Mouse (Mus musculus): ENCODE measurements around the gene Brd4. TPM values are rescaled to one million over a fixed set of nuclear protein-coding genes. Genes with fewer than 3 reads are reported as not detected.

The Brd4 gene
- total and polyA plus RNA-seq, 3 experiments: 12.3 to 91.4 TPM; not detected in 1

GRCm38 (mm10) chr17:32317708-32318107 is 33.2 kb upstream of the Brd4 start:
- Histone ChIP-seq H3K9me3 (replicated peaks; ENCODE audit: insufficient read depth, low read length) (no peaks in the 10 kb centered on the region), H3K36me3 (ENCODE audit: control insufficient read depth in 1 of 2, insufficient read depth in 2 of 2, low read length in 2 of 2) (peaks cover 14 to 23% of the 10 kb centered on the region in 2 experiments), H3K79me2 (ENCODE audit: control insufficient read depth, insufficient read depth, low read length, poor library complexity) (peaks cover 54% of the 10 kb centered on the region), H3K9ac (ENCODE audit: control insufficient read depth, low read depth, low read length, poor library complexity, severe bottlenecking) (no peak overlapping the region), H3K27ac (ENCODE audit: control insufficient read depth, low read depth, low read length) (no peak overlapping the region), H3K4me1 (ENCODE audit: control insufficient read depth in 1 of 2, insufficient read depth in 2 of 2, low read length in 2 of 2) (peaks cover 2 to 10% of the 10 kb centered on the region in 2 experiments; a peak in 2 of 4 replicates), H3K4me3 (ENCODE audit: control insufficient read depth in 1 of 2, insufficient read depth in 1 of 2, low read depth in 2 of 2, low read length in 2 of 2) (no peak overlapping the region), H3K27me3 (ENCODE audit: control insufficient read depth in 1 of 2, insufficient read depth in 2 of 2, low read length in 2 of 2) (no peaks in the 10 kb centered on the region)
- no peak for DNase-seq (ENCODE audit: low read depth, low spot score)
- TF ChIP-seq POLR2A (IDR thresholded peaks at IDR 0.05; ENCODE audit: control insufficient read depth in 1 of 2, insufficient read depth in 1 of 2, low read depth in 1 of 2, low read length in 2 of 2, poor library complexity in 1 of 2): no peak
- TF ChIP-seq NELFE (IDR thresholded peaks at IDR 0.05; ENCODE audit: low read depth, low read length): no peak
- TF ChIP-seq TAL1 (IDR thresholded peaks at IDR 0.05; ENCODE audit: low read length): no peak
- TF ChIP-seq MYB (IDR thresholded peaks at IDR 0.05; ENCODE audit: low read depth, low read length): no peak
- no peak for TF ChIP-seq KAT2A (conservative IDR thresholded peaks at IDR 0.05; ENCODE audit: low read depth, low read length)
- TF ChIP-seq MYC (IDR thresholded peaks at IDR 0.05; ENCODE audit: low read depth, low read length): no peak
- no peak for TF ChIP-seq ZKSCAN1 (IDR thresholded peaks at IDR 0.05; ENCODE audit: low read depth, low read length)
- TF ChIP-seq E2F4 (IDR thresholded peaks at IDR 0.05; ENCODE audit: borderline replicate concordance, low read depth, low read length): no peak
- TF ChIP-seq ZC3H11A (IDR thresholded peaks at IDR 0.05; ENCODE audit: low read depth, low read length): no peak

- H3K36me3 ChIP-seq (ENCODE audit: control insufficient read depth in 1 of 2, insufficient read depth in 2 of 2, low read length in 2 of 2): peaks cover 13 to 23% of the 10 kb centered on the region in 2 experiments
- DNase-seq (ENCODE audit: low read depth, low spot score): no peak
- H3K27me3 ChIP-seq (ENCODE audit: control insufficient read depth in 1 of 2, insufficient read depth in 2 of 2, low read length in 2 of 2): no peaks in the 10 kb centered on the region
- peaks cover 52% of the 10 kb centered on the region for H3K79me2 ChIP-seq (ENCODE audit: control insufficient read depth, insufficient read depth, low read length, poor library complexity)
- peaks cover 2 to 10% of the 10 kb centered on the region in 2 experiments; a peak in 2 of 4 replicates for H3K4me1 ChIP-seq (ENCODE audit: control insufficient read depth in 1 of 2, insufficient read depth in 2 of 2, low read length in 2 of 2)
- no peak overlapping the region for H3K9ac ChIP-seq (ENCODE audit: control insufficient read depth, low read depth, low read length, poor library complexity, severe bottlenecking)
- no peak for TF ChIP-seq ZKSCAN1 (IDR thresholded peaks at IDR 0.05; ENCODE audit: low read depth, low read length)
- no peak overlapping the region for H3K27ac ChIP-seq (ENCODE audit: control insufficient read depth, low read depth, low read length)
- H3K4me3 ChIP-seq (ENCODE audit: control insufficient read depth in 1 of 2, insufficient read depth in 1 of 2, low read depth in 2 of 2, low read length in 2 of 2): no peak overlapping the region
- no peaks in the 10 kb centered on the region for H3K9me3 ChIP-seq (replicated peaks; ENCODE audit: insufficient read depth, low read length)
Observed at GRCm38 (mm10) chr17:32317032-32317431, 32.5 kb upstream of the Brd4 start.

GRCm38 (mm10) chr17:32315560-32315959 is 31.0 kb upstream of the Brd4 start:
- no peak overlapping the region for H3K27ac ChIP-seq (ENCODE audit: control insufficient read depth, low read depth, low read length)
- no peak overlapping the region for H3K9ac ChIP-seq (ENCODE audit: control insufficient read depth, low read depth, low read length, poor library complexity, severe bottlenecking)
- no peaks in the 10 kb centered on the region for H3K27me3 ChIP-seq (ENCODE audit: control insufficient read depth in 1 of 2, insufficient read depth in 2 of 2, low read length in 2 of 2)
- no peak for DNase-seq (ENCODE audit: low read depth, low spot score)
- TF ChIP-seq JUND (IDR thresholded peaks at IDR 0.05; ENCODE audit: low read depth, low read length) (no peak), USF2 (IDR thresholded peaks at IDR 0.05; ENCODE audit: borderline replicate concordance in 1 of 2, insufficient read depth in 1 of 2, low read depth in 1 of 2, low read length in 2 of 2) (no peak), ZKSCAN1 (IDR thresholded peaks at IDR 0.05; ENCODE audit: low read depth, low read length) (no peak), ZNF384 (IDR thresholded peaks at IDR 0.05; ENCODE audit: low read depth, low read length) (no peak), CHD2 (IDR thresholded peaks at IDR 0.05; ENCODE audit: low read length) (no peak), MYC (IDR thresholded peaks at IDR 0.05; ENCODE audit: low read depth, low read length) (no peak), UBTF (IDR thresholded peaks at IDR 0.05; ENCODE audit: borderline replicate concordance, insufficient read depth, low read depth, low read length) (no peak), CTCF (IDR thresholded peaks at IDR 0.05 in 2 of 3, conservative IDR thresholded peaks at IDR 0.05 in 1 of 3; ENCODE audit: control insufficient read depth in 1 of 3, insufficient read depth in 1 of 3, low read depth in 2 of 3, low read length in 3 of 3, poor library complexity in 1 of 3, severe bottlenecking in 1 of 3) (no peak), HCFC1 (IDR thresholded peaks at IDR 0.05; ENCODE audit: low read depth, low read length) (no peak)
- peaks cover 45% of the 10 kb centered on the region for H3K79me2 ChIP-seq (ENCODE audit: control insufficient read depth, insufficient read depth, low read length, poor library complexity)
- H3K4me1 ChIP-seq (ENCODE audit: control insufficient read depth in 1 of 2, insufficient read depth in 2 of 2, low read length in 2 of 2): peaks cover 2 to 10% of the 10 kb centered on the region in 2 experiments; a peak in 2 of 4 replicates
- no peak overlapping the region for H3K4me3 ChIP-seq (ENCODE audit: control insufficient read depth in 1 of 2, insufficient read depth in 1 of 2, low read depth in 2 of 2, low read length in 2 of 2)
- no peaks in the 10 kb centered on the region for H3K9me3 ChIP-seq (replicated peaks; ENCODE audit: insufficient read depth, low read length)
- H3K36me3 ChIP-seq (ENCODE audit: control insufficient read depth in 1 of 2, insufficient read depth in 2 of 2, low read length in 2 of 2): peaks cover 13 to 29% of the 10 kb centered on the region in 2 experiments

Data from MEL (cell line).